Mouse (Mus musculus): ENCODE results near the gene Trappc4.
"Not testable (repeated sequence)": the region's sequence is repeated elsewhere in the genome, so short reads cannot be mapped to it uniquely, and the experiment has no call there.

The Trappc4 gene

DNA sequence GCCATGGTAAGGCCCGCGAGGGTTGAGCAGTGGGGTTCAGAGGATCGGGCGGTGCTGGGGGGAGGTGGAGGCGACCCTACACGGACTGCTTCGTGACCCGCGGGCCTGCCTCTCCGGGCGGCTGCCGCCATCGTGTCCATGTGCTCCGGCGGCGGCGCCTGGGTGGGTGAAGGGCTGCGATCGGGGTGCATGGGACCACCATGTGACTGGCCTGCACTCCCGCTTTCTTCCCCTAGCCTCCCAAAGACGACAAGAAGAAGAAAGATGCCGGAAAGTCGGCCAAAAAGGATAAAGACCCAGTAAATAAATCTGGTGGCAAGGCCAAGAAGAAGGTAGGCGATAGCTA, 325 bp upstream of the Trappc4 start:
- DNase-seq (ENCODE audit: low spot score): no peak

DNA sequence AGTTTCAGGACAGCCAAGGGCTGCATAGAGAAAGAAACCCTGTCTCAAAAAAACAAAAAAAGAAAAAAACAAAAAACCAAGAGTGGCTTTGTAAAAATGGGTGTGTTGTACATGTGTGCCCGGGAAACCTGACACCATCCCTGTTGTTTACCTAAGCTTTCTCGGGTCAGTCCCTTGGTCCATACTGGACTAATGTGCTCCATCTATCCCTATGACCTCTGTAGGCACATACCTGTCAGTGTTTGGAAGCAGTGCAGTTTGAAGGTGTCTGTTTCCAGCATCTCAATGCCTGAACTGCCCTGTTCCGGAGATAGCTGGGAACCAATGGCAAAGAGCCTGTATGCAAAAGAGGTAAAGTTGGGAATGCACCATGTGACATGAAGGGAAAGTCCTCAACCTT, 2.4 kb downstream of the Trappc4 start:
- no peak for DNase-seq (ENCODE audit: low spot score)

DNA sequence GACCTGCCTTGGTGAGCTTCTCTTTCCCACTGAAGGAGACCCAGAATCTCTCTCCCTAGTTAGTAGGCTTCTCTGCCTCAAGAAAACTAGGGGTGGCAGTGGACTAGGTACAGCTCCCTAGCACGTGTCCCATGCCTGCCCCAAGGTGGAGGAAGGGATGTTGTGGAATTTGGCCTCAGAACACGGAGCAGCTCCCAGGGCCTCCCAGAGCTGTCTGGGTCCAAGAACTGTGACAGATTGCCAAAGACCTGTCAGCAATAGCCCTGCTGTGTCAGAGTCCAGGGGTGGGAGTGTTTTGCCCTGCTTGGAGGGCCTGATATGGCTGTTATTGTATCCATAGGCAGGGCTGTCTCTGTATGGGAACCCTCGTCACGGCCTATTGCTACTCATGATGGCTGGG, 6.3 kb downstream of the Trappc4 start:
- no peak for DNase-seq (ENCODE audit: low spot score)

DNA sequence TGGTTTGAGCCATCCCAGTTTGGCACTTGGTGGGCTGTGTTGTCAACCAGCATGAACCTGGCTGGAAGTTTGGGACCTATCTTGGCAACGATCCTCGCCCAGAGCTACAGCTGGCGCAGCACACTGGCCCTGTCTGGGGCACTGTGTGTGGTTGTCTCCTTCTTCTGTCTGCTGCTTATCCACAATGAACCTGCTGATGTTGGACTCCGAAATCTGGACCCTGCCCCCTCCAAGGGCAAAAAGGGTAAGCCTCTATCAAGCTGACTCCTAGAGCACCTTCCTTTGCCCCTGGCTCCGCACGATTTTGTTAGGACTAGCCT, 7.6 kb downstream of the Trappc4 start:
- DNase-seq (ENCODE audit: low spot score): no peak

DNA sequence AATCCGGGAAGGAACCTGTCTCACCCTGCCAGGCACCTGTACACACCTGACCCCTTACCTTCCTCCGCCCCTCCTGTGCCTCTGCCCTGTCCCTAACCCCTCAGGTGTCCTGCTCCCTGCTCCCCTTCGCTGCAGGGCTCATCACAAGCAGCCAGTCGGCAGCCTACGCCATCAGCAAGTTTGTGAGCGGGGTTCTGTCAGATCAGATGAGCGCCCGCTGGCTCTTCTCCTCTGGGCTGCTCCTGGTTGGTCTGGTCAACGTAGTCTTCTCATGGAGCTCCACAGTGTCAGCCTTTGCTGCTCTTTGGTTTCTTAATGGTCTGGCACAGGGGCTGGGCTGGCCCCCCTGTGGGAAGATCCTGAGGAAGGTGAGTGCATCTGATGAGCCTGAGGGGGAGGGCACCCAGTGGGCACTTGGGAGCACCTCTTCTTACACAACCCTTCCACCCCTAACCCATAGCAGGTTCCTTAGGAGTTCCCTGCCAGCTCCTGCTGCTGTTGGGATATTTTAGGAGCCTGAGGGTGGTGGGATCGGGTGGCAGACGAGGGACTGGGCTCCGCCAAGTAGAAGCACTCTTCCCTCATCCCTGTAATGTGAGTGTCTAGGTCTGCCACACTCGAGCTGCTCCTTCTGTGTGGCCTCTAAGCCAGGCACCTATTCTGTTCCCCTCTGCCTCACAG, 8.1 kb downstream of the Trappc4 start:
- DNase-seq (ENCODE audit: low spot score): no peak

DNA sequence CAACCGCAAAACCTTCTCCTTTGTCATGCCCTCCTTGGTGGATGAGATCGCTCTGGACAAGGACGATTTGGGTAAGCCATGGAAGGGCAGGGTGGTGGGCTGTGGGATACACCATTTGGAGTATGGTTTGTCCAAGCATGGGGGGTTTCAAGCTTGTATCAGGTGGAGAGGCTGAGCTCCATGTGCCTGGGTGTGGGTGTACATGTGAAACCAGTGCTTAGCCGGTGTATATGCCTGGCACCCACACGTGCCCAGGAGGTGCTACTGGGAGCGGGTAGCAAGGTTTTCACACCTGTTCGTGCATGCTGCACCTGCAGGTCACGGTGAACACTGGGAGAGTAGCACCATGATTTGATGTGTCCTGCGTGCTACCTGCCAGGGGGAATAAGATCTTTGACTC, 8.8 kb downstream of the Trappc4 start:
- DNase-seq (ENCODE audit: low spot score): no peak

DNA sequence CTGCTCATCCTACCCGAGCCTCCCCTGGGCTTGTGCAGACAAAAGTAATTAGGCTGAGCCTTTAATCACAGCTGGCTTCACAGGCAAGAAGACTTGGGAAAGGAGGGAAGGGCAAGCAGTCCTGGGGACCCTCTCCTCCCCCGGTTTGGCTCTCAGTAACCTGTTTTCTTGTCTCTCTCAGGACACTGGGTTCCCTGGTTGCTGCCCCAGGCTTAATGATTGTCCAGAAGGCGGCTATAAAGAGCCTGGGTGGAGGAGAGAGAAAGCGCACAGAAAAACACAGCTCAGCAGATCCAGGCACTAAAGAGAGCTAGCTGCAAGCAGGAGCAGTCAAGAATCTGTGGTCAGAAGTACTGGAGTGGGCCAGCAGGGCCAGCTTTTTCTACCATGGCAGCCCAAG, 9.3 kb downstream of the Trappc4 start:
- DNase-seq (ENCODE audit: low spot score): no peak

DNA sequence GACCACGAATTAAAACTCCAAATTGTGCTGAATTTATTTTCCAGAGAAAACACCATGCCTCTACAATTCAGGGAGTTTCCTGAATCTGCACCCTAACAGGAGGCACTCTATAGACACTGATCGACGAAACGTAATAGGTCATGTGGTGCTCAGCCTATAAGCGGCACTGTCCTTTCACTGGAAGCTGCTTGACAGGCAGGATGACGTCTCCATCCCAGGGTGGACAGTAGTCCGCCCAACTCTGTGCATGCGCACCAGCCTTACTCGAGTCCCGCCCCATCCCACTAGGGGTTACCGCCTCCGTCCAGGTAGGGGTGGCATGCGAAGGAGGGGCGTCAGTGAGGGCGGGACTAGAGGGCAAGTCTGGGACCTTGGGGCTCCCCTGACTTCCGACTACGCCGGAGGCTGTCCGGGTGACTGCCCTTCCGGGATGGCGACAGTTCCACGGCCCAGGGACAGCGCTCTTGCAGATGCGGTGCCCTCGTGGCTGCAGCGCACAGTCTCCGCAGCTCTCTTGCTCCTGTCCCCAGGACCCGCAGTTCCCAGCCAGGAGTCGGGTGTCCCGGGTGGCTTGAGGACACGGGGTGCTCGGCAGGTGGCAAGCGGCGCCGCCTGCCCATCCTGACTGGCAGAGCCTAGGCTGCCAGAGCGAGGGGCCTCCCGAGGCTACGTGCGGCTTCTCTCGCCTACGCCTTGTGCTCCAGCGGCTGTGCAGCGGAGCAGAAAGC, 10.6 kb downstream of the Trappc4 start, which contains the start of gene Slc37a4:
Gene Slc37a4, plus strand, starts transcription at position 169 of the 728 bp plus-strand sequence.
- DNase-seq (ENCODE audit: low spot score): peak; percentile 95

DNA sequence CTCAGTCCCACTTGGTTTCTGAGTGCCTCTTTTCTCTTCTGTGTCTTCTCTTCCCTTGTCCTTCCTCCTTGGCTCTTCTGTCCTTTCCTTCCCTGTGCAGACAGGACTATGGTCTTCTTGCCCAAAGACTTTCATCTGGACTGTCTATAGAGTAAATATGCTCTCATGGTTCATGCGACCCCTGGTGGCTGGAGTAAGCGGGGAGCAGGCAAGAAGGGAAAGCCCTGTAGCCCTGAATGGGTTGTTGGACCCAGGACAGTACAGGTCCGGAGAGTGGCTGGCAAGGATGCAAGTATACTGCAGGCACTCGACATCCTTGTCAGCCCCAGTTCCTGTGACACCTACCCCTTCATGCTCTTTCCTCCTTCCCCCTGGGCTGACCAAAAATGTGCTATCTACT, 15.9 kb downstream of the Trappc4 start:
- peak; percentile 60 for DNase-seq (ENCODE audit: low spot score)

DNA sequence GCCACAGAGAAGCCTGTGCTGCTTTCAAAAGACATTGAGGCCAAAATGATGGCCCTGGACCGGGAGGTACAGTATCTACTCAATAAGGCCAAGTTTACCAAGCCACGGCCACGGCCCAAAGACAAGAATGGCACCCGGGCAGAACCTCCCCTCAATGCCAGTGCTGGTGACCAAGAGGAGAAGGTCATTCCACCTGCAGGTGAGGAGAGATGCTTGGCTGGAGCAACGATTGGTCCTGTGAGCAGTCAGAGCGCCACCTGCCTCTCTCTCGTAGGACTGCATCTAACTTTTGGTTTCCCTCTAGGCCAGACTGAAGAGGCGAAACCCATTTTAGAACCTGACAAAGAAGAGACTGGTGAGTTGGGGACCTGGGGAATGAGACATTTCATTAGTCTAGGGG, 18.1 kb downstream of the Trappc4 start:
- peak; percentile 44 for DNase-seq (ENCODE audit: low spot score)

DNA sequence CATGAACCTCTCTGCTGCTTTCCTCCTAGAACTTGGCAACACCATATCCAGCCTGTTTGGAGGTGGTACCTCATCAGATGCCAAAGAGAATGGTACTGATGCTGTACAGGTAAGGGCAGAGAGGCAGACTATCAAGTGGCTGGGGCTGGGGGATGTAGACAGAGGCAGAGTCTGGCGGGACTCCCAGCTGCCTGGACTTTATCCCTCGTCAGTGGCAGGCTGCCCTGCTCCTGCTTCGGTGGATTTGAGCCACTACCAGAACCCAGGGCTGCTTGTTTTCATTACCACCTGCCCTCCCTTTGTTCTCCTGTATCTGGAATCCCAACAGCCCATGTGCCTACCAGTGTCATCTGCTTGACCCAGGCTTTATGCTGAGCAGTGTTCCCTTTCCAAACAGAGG, 20.2 kb downstream of the Trappc4 start:
- DNase-seq (ENCODE audit: low spot score): no peak

DNA sequence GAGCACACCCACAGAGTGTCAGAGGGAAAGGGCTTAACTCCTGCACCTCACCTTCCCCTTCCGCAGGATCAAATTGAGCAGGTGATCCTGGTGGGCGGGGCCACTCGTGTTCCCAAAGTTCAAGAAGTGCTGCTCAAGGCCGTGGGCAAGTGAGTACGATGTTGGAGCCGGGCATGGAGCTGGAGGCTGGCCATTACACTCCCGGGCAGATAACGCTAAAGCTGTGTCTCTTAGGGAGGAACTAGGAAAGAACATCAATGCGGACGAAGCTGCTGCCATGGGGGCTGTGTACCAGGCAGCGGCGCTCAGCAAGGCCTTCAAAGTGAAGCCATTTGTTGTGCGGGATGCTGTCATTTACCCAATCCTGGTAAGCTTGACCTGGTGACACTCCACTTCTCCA, 22.8 kb downstream of the Trappc4 start:
- no peak for DNase-seq (ENCODE audit: low spot score)

DNA sequence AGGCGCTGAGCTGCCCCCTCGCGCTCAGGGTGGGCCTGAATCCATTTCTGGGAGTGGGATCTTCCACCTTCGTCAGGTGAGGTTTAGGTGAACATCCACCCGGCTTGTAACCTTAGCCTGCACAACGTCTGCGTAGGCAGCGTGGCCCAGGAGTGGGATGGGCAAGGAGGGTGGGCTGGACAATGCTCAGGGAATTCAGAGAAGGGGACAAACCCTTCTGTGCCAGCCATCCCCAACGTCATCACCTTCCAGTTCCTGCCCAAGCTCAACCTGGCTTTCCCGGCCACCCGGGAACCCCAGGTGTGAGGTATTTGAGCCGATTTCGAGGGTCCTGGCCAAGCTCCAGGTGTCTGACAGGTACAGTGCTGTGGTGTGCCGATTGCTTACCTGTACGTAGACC, 27.5 kb downstream of the Trappc4 start:
- no peak for DNase-seq (ENCODE audit: low spot score)

DNA sequence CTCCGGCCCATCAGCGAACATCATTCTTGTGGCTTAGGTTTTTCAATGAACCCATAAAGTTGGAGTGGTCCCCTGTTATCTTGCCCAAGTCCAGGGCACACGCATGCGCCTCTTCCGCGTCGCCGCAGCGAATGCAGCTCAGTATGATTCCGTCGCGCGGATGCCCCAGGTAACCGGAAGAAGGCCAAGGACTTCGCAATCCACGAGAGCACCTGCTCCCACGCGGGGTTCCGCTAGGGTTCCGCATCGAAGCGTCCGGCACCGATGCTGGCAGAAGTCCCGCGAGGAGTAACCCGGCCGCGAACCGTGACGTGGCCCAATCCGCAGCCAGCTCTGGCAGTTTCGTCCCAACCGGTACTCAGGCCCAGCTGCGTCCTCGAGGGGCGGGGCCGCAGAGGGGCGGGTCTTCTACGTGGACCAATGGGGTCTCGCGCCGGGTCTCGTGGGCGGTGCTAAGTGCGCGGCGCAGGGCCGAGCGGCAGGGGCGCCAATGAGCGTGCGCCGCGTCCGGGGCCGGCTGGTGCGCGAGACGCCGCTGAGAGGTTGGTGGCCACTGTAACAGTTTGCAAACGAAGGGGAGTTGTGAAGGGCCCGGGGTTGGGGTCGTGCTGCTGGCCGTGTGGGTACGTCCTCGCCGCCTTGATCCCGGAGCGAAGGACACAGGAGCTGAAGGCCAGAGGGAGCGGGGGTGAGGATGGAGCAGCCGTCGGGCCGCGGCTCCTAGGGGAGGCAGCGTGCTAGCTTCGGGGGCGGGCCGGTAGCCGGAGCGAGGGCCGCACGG, 28.2 kb downstream of the Trappc4 start, which contains the start of gene Hyou1:
Gene Hyou1, plus strand, starts transcription at position 437 of the 781 bp plus-strand sequence.
- DNase-seq (ENCODE audit: low spot score): peak; percentile 96

DNA sequence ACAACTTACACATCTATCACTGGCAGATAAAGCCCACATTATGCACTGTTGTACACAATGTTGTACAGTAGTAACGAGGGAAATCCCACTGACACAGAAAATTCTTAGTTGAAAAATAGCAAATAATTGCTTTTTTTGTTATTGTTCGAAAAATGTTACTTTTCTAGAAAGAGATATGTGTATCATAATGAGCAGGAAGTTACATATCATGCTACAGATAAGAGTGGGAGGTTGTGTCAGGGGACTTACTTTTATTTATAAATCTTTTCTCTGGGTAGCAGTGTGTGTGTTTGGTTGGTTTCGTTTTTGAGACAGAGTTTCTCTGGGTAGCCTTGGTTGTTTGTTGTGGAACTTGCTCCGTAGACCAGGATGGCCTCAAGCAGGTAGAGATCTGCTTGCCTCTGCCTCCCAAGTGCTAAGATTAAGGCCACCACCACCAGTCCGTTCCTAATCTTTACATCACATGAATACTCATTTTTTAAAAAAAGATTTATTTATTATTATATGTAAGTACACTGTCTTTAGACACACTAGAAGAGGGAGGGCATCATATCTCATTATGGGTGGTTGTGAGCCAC, 29.2 kb downstream of the Trappc4 start:
- peak; percentile 23 for DNase-seq (ENCODE audit: low spot score)

DNA sequence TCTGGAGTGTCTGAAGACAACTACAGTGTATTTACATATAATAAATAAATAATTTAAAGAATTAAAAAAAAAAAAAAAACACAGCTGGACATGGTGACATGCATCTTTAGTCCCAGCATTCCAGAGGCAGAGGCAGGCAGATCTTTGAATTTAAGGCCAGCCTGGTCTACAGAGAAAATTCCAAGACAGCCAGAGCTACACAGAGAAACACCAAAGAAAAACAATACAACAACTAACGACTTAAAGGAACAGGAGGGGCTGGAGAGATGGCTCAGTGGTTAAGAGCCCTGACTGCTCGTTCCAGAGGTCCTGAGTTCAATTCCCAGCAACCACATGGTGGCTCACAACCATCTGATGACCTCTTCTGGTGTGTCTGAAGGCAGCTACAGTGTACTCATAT, 30.1 kb downstream of the Trappc4 start:
- DNase-seq (ENCODE audit: low spot score): not testable (repeated sequence)

DNA sequence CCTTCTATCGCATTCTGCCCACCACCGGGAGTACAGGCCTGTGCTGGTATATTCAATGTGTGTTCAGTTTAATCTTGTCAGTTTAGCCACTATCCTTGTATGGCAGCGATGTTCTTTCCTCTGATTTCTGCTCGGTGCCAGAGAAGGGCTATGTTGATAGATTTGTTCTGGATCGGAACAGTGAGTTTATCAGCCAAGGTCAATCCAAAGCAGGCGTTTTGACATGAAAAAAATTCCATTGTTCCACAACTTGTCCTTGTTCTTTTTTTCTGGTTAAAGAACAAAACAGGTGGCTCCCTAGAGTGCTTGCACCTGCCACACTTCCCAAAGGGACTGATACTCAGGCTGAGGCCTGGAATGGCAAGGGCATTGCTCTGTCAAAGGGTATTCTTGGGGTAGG, 31.3 kb downstream of the Trappc4 start:
- DNase-seq (ENCODE audit: low spot score): no peak

DNA sequence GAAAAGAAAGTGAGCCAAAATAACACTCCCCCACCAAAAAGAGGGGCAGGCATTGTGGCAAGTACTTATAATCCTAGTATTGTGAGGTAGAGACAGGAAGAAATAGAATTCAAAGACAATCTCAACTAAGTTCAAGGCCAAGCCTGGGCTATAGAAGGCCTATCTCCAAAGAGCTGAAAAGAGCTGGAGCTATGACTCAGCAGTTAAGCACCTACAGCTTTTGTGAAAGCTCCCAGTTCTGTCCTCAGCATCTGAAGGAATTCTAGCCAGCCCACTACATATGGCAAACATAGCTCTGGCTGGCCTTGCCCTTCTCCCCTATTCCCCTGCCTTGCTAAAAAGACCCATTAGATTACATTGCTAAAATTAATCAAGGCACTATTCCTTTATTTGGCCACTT, 34.0 kb downstream of the Trappc4 start:
- DNase-seq (ENCODE audit: low spot score): no peak

DNA sequence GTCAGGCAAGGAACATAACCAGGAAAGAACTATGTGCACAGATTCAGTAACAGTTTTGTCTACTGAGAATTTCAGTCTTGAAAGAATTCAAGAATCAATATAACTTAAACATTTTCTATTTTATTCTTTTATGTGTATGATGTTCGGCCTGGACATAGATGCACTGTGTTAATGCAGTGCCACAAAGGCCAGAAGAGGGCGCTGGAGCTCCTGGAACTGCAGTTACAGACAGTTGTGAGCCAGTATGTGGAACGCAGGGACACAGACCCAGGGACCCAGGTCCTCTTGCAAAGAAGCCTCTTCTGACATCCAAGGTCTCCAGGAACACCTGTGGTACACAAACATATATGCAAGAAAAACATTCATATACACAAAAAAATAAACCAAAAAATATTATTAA, 42.9 kb downstream of the Trappc4 start:
- no peak for DNase-seq (ENCODE audit: low spot score)

DNA sequence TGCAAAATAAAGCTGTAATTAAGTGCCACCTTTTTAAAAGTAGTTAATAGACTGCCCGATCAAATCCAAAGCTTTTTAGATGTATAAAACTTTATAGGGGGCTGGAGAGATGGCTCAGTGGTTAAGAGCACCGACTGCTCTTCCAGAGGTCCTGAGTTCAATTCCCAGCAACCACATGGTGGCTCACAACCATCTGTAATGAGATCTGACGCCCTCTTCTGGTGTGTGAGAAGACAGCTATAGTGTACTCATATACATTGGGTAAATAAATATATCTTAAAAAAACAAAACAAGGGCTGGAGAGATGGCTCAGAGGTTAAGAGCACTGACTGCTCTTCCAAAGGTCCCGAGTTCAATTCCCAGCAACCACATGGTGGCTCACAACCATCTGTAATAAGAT, 45.5 kb downstream of the Trappc4 start:
- not testable (repeated sequence) for DNase-seq (ENCODE audit: low spot score)

DNA sequence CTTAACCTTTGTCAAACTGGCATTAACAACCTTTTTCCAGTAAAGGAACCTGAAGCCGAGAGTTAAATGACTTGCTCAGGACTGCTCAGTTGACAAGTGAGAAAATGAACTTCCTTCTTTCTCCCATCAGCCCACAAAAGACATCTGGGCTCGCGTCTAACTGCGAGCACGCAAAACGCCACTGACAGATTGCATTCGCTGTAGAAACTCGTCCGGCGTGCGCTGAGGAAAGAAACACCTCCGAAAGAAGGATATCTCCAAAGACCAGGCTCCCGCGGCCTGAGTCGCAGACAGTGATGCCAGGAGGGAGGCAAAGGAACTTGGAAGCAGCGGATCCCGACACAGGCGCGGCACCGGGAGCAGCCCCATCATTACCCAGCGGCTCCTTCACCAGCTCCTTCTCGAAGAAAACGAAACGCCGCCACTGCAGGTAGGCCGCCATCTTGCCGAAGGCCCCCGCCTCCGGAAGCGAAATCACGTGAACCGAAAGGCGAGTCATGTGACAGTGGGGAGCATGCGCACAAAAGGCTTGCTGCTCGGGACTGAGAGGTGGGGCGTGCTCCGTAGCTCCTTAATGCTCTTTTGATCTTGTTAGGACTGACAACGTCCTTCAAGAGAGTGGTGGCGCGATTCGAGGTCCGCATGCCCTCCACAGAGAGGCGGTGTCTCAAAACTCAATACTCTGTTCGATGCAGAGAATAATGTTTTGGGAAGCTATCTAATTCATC, 46.0 kb downstream of the Trappc4 start, which contains the start of gene Vps11:
Gene Vps11, minus strand, starts transcription at position 481 of the 728 bp plus-strand sequence.
- peak; percentile 98 for DNase-seq (ENCODE audit: low spot score)

DNA sequence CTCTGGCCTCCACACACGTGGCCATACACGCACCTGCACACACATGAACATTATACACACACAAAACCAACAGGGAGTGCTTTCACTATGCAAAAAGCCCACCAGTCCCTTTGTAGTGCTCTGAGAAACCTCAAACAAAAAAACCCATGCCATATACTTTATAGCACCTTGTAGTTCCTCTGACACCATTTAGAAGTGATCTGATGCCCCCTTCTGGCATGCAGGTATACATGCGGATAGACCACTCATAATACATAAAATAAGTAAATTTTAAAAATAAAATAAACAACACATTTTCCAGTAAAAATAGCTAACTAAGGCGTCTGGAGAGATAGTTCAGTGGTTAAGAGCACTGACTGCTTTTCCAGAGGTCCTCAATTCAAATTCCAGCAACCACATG, 50.2 kb downstream of the Trappc4 start:
- DNase-seq (ENCODE audit: low spot score): peak; percentile 59

Measured in c-Kit-positive CD71-positive TER-119-positive erythroid progenitor cells, embryonic 14.5 days (primary cell).